Mouse (Mus musculus) CH12.LX (cell line): ENCODE results near the gene Isca1.

Experiments
- CHD2 ChIP-seq: IDR thresholded peaks from 2 replicates; pipeline ENCODE4 v1.6.1; 2011; ENCODE audit warnings: low read length, improper control_type of control experiment
- CTCF ChIP-seq, 2 experiments: IDR thresholded peaks in 1 of 2; conservative IDR thresholded peaks in 1 of 2; 2 replicates each; pipeline ENCODE4 v1.5.1; 2011 to 2012; ENCODE audit warnings: low read depth in 2 of 2, low read length in 2 of 2, improper control_type of control experiment in 1 of 2, inconsistent platforms in 1 of 2, mild to moderate bottlenecking in 1 of 2, moderate library complexity in 1 of 2
- E2F4 ChIP-seq: IDR thresholded peaks from 2 replicates; pipeline ENCODE4 v1.6.1; 2011; ENCODE audit warnings: low read depth, low read length, improper control_type of control experiment; ENCODE audit not compliant: insufficient replicate concordance
- EP300 ChIP-seq: IDR thresholded peaks from 2 replicates; pipeline ENCODE4 v1.6.1; 2011; ENCODE audit warnings: low read length, improper control_type of control experiment
- KAT2A ChIP-seq: IDR thresholded peaks from 2 replicates; pipeline ENCODE4 v1.6.1; 2012; ENCODE audit warnings: low read length, improper control_type of control experiment, inconsistent platforms; ENCODE audit not compliant: insufficient replicate concordance
- NELFE ChIP-seq: IDR thresholded peaks from 2 replicates; pipeline ENCODE4 v1.6.1; 2011; ENCODE audit warnings: low read depth, low read length, improper control_type of control experiment
- POLR2A ChIP-seq: IDR thresholded peaks from 2 replicates; pipeline ENCODE4 v1.6.1; 2011; ENCODE audit warnings: low read depth, mild to moderate bottlenecking, improper control_type of control experiment, low read length
- RAD21 ChIP-seq: IDR thresholded peaks from 2 replicates; pipeline ENCODE4 v1.6.1; 2011; ENCODE audit warnings: low read depth, mild to moderate bottlenecking, low read length, improper control_type of control experiment, moderate library complexity
- RCOR1 ChIP-seq: conservative IDR thresholded peaks from 2 replicates; pipeline ENCODE4 v1.6.1; 2012; ENCODE audit warnings: low read depth, mild to moderate bottlenecking, inconsistent platforms, low read length, improper control_type of control experiment
- SIN3A ChIP-seq: IDR thresholded peaks from 2 replicates; pipeline ENCODE4 v1.6.1; 2012; ENCODE audit warnings: low read length, improper control_type of control experiment, inconsistent platforms
- SMC3 ChIP-seq: IDR thresholded peaks from 2 replicates; pipeline ENCODE4 v1.6.1; 2011; ENCODE audit warnings: low read depth, low read length, improper control_type of control experiment
- ZC3H11A ChIP-seq: IDR thresholded peaks from 2 replicates; pipeline ENCODE4 v1.6.1; 2012; ENCODE audit warnings: low read depth, mild to moderate bottlenecking, inconsistent platforms, low read length, improper control_type of control experiment

- TF ChIP-seq SMC3 (no peak), CTCF (conservative IDR thresholded peaks at IDR 0.05 in 1 of 2, IDR thresholded peaks at IDR 0.05 in 1 of 2; ENCODE audit: low read depth in 2 of 2, low read length in 2 of 2) (no peak), SIN3A (no peak), POLR2A (no peak), E2F4 (no peak), CHD2 (no peak), RCOR1 (no peak), NELFE (no peak), ZC3H11A (no peak), KAT2A (no peak), RAD21 (no peak), EP300 (no peak)
These were observed 31.2 kb downstream of the Isca1 start for GRCm38 (mm10) chr13:59738455-59738854.
